Mouse (Mus musculus) limb, embryonic 14.5 days (tissue): ENCODE data around the gene Col4a3bp. TPM values are rescaled to one million over a fixed set of nuclear protein-coding genes. Genes with fewer than 3 reads are reported as not detected.

ENCODE experiments used
- ATAC-seq: fragments of 200-750 bp; cut with Nextera tagmentation; 2 replicates; pipeline ENCODE4 v1.8.0; 2017; ENCODE audit warnings: low read depth, moderate number of reproducible peaks, moderate TSS enrichment; ENCODE audit not compliant: low FRiP score
- DNase-seq: peaks from one replicate; pipeline ENCODE4 v3.0.0-alpha.2; 2015; ENCODE audit warnings: low spot score
- H3K27ac ChIP-seq: fragments of 300-500 bp; sonication (generic); replicated peaks from 2 replicates; pipeline ENCODE4 v1.5.1; 2014; ENCODE audit warnings: low read depth, mild to moderate bottlenecking, low read length, moderate library complexity, mixed read lengths
- H3K27me3 ChIP-seq: fragments of 300-500 bp; sonication (generic); 2 replicates; pipeline ENCODE4 v1.6.1; 2014; ENCODE audit warnings: low read length, mixed read lengths; ENCODE audit not compliant: control insufficient read depth, insufficient read depth
- H3K36me3 ChIP-seq: fragments of 300-500 bp; sonication (generic); 2 replicates; pipeline ENCODE4 v1.6.1; 2014; ENCODE audit warnings: mild to moderate bottlenecking, low read length, moderate library complexity, mixed read lengths; ENCODE audit not compliant: control insufficient read depth, insufficient read depth
- H3K4me1 ChIP-seq: fragments of 300-500 bp; sonication (generic); 2 replicates; pipeline ENCODE4 v1.6.1; 2014; ENCODE audit warnings: antibody characterized with exemption, low read length, mixed read lengths; ENCODE audit not compliant: control insufficient read depth, insufficient read depth
- H3K4me2 ChIP-seq: fragments of 300-500 bp; sonication (generic); replicated peaks from 2 replicates; pipeline ENCODE4 v1.6.1; 2014; ENCODE audit warnings: low read depth, mild to moderate bottlenecking, low read length, moderate library complexity; ENCODE audit not compliant: severe bottlenecking
- H3K4me3 ChIP-seq: fragments of 300-500 bp; sonication (generic); replicated peaks from 2 replicates; pipeline ENCODE4 v1.5.1; 2014; ENCODE audit warnings: low read length
- H3K9ac ChIP-seq: fragments of 300-500 bp; sonication (generic); 2 replicates; pipeline ENCODE4 v1.6.1; 2014; ENCODE audit warnings: mild to moderate bottlenecking, low read depth, low read length, moderate library complexity; ENCODE audit not compliant: severe bottlenecking
- H3K9me3 ChIP-seq: fragments of 300-500 bp; sonication (generic); 2 replicates; pipeline ENCODE4 v1.6.1; 2016; ENCODE audit warnings: low read length; ENCODE audit not compliant: control insufficient read depth
- POLR2A ChIP-seq: fragments of 200-500 bp; IDR thresholded peaks from 2 replicates; pipeline ENCODE4 v1.8.0; 2012; ENCODE audit warnings: inconsistent platforms, mild to moderate bottlenecking, moderate library complexity, borderline replicate concordance; ENCODE audit not compliant: insufficient read depth, insufficient read length; ENCODE audit errors: extremely low read depth
- WGBS: fragments of 180-500 bp; shearing (Covaris S2); extraction: QIAGEN DNeasy Blood & Tissue Kit; methylation state at CpG from one replicate; pipeline ENCODE4 v1.1.7; 2014; 5-methylcytosine and 5-hydroxymethylcytosine counted together
- polyA plus RNA-seq, 2 experiments: library from polyadenylated mRNA; depleted of rRNA in 1 of 2; stranded (reverse) in 1 of 2; unstranded in 1 of 2; fragments of >200 nt; fragmentation: Nextera tagmentation in 1 of 2; extraction: Ambion mirVana in 1 of 2; gene quantifications; 2 replicates each; pipeline versions ENCODE4 v1.2.1 to v1.2.3; 2012 to 2014

Gene Col4a3bp
- polyA plus RNA-seq, 2 experiments: 10.4 to 19.8 TPM

DNA sequence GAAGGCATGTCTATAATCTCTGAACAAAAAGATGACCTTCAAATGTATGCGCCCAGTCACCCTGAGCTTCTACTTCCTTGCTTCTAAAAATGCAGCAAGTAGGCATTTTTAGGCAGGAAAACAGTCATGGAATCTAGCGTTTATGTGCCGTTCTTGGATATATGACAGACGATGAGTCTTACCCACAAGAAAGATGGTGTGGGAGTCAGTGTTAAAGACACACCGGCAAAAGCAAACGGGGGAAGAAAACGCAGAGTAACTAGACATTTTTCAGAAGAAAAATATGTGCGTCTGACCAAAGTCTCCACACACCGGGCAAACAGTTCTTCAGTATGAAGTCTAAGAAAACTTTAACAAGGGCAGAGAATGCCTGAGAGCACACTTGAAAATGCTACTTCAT lies 144.8 kb downstream of the Col4a3bp start:
- Histone ChIP-seq H3K27me3 (no peaks in the 10 kb centered on the region), H3K4me1 (no peaks in the 10 kb centered on the region), H3K9me3 (no peaks in the 10 kb centered on the region), H3K36me3 (no peaks in the 10 kb centered on the region), H3K9ac (no peak overlapping the region), H3K4me3 (no peak overlapping the region), H3K27ac (no peak overlapping the region), H3K4me2 (no peak overlapping the region)
- DNase-seq: no peak
- ATAC-seq: no peak
- no peak for TF ChIP-seq POLR2A
- 88% methylated on average over 9 of the region's 9 CpGs for WGBS

Other genes with a start within 250 kb of the Col4a3bp start
- 12.0 and 12.8 TPM in 2 replicates for gene Poc5, start 154.3 kb upstream of the Col4a3bp start, polyA plus RNA-seq (2012; rRNA removed)
- 15.7 and 16.9 TPM in 2 replicates for gene Poc5, start 154.3 kb upstream of the Col4a3bp start, polyA plus RNA-seq (2014; fragmentation: Nextera tagmentation; extraction: Ambion mirVana)
- gene Ankdd1b, start 71.4 kb upstream of the Col4a3bp start, polyA plus RNA-seq (2012; rRNA removed): 0.24 and 0.30 TPM in 2 replicates
- gene Ankdd1b, start 71.4 kb upstream of the Col4a3bp start, polyA plus RNA-seq (2014; fragmentation: Nextera tagmentation; extraction: Ambion mirVana): 0.14 TPM in 1 of 2 replicates, not detected in the other
- not detected in 2 replicates for gene Gm17622, start 51.9 kb upstream of the Col4a3bp start, polyA plus RNA-seq (2012; rRNA removed)
- gene Gm17622, start 51.9 kb upstream of the Col4a3bp start, polyA plus RNA-seq (2014; fragmentation: Nextera tagmentation; extraction: Ambion mirVana): not detected in 2 replicates
- gene Polk, start within 50 bp of the Col4a3bp start, polyA plus RNA-seq (2012; rRNA removed): 7.2 and 9.8 TPM in 2 replicates
- gene Polk, start within 50 bp of the Col4a3bp start, polyA plus RNA-seq (2014; fragmentation: Nextera tagmentation; extraction: Ambion mirVana): 9.6 and 11.2 TPM in 2 replicates
- 40.9 and 45.3 TPM in 2 replicates for gene Hmgcr, start 128.3 kb downstream of the Col4a3bp start, polyA plus RNA-seq (2012; rRNA removed)
- 65.8 and 72.2 TPM in 2 replicates for gene Hmgcr, start 128.3 kb downstream of the Col4a3bp start, polyA plus RNA-seq (2014; fragmentation: Nextera tagmentation; extraction: Ambion mirVana)
- gene Ankrd31, start 205.7 kb downstream of the Col4a3bp start, polyA plus RNA-seq (2012; rRNA removed): 0.01 TPM in 2 replicates
- not detected in 2 replicates for gene Ankrd31, start 205.7 kb downstream of the Col4a3bp start, polyA plus RNA-seq (2014; fragmentation: Nextera tagmentation; extraction: Ambion mirVana)